Mouse (Mus musculus) hindbrain, embryonic 14.5 days (tissue): Measurements from ENCODE around the gene Fank1. TPM values are rescaled to one million over a fixed set of nuclear protein-coding genes. Genes with fewer than 3 reads are reported as not detected.

ENCODE experiments used
- ATAC-seq: fragments of 200-750 bp; cut with Nextera tagmentation; 2 replicates; pipeline ENCODE4 v1.8.0; 2017; ENCODE audit warnings: moderate number of reproducible peaks, mild to moderate bottlenecking, moderate TSS enrichment, moderate library complexity; ENCODE audit not compliant: low FRiP score
- DNase-seq: peaks from one replicate; pipeline ENCODE4 v3.0.0-alpha.2; 2015; ENCODE audit warnings: low spot score
- H3K27ac ChIP-seq: fragments of 300-500 bp; sonication (generic); 2 replicates; pipeline ENCODE4 v1.5.1; 2014; ENCODE audit warnings: mild to moderate bottlenecking, moderate library complexity
- H3K27me3 ChIP-seq: fragments of 300-500 bp; sonication (generic); 2 replicates; pipeline ENCODE4 v1.6.1; 2014; ENCODE audit warnings: mild to moderate bottlenecking, low read length, mixed read lengths; ENCODE audit not compliant: control insufficient read depth, insufficient read depth
- H3K36me3 ChIP-seq: fragments of 300-500 bp; sonication (generic); replicated peaks from 2 replicates; pipeline ENCODE4 v1.6.1; 2014; ENCODE audit not compliant: control insufficient read depth, insufficient read depth
- H3K4me1 ChIP-seq: fragments of 300-500 bp; sonication (generic); replicated peaks from 2 replicates; pipeline ENCODE4 v1.6.1; 2014; ENCODE audit warnings: antibody characterized with exemption, low read length, mixed read lengths; ENCODE audit not compliant: control insufficient read depth, insufficient read depth
- H3K4me2 ChIP-seq: fragments of 300-500 bp; sonication (generic); replicated peaks from 2 replicates; pipeline ENCODE4 v1.6.1; 2014; ENCODE audit warnings: mild to moderate bottlenecking, moderate library complexity
- H3K4me3 ChIP-seq: fragments of 300-500 bp; sonication (generic); replicated peaks from 2 replicates; pipeline ENCODE4 v1.5.1; 2014; ENCODE audit warnings: mild to moderate bottlenecking, low read length
- H3K9ac ChIP-seq: fragments of 300-500 bp; sonication (generic); 2 replicates; pipeline ENCODE4 v1.6.1; 2014
- H3K9me3 ChIP-seq: fragments of 300-500 bp; sonication (generic); 2 replicates; pipeline ENCODE4 v1.6.1; 2016; ENCODE audit warnings: low read length; ENCODE audit not compliant: control insufficient read depth
- WGBS: fragments of 180-500 bp; shearing (Covaris S2); extraction: QIAGEN DNeasy Blood & Tissue Kit; methylation state at CpG from one replicate; pipeline ENCODE4 v1.1.7; 2014; 5-methylcytosine and 5-hydroxymethylcytosine counted together
- polyA plus RNA-seq: library from polyadenylated mRNA; unstranded; fragments of >200 nt; fragmentation: Nextera tagmentation; extraction: Ambion mirVana; gene quantifications from 2 replicates; pipeline ENCODE4 v1.2.1, GENCODE M21; 2014

Fank1 gene
- polyA plus RNA-seq, 1 experiment from 2014 or later, result 4.7 TPM

DNA sequence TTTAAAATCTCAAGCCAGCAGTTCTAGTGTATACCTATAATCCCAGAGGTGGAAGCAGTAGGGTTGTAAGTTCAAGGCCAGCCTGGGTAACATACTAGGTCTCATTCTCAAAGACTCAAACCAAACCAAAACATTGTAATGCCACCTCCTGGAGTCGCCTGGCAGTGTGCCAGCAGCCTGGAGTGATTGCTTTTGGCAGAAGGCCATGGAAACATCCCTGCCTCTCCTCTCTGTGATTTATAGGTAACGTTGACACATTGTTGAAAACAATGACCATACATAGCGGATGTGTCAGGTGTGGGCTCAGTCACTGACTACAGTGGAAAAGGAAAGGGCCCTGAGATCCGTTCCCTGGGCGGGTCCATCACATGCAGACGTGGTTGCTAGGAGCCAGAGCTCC is 25.2 kb downstream of the Fank1 start:
- ATAC-seq (no peak), DNase-seq (no peak)
- Histone ChIP-seq H3K9me3 (no peaks in the 10 kb centered on the region), H3K4me3 (no peak overlapping the region), H3K36me3 (no peaks in the 10 kb centered on the region), H3K27me3 (no peaks in the 10 kb centered on the region), H3K4me2 (no peak overlapping the region), H3K27ac (no peak overlapping the region), H3K4me1 (no peaks in the 10 kb centered on the region), H3K9ac (no peak overlapping the region)
- WGBS, result 60% methylated on average over 6 of the region's 6 CpGs

DNA sequence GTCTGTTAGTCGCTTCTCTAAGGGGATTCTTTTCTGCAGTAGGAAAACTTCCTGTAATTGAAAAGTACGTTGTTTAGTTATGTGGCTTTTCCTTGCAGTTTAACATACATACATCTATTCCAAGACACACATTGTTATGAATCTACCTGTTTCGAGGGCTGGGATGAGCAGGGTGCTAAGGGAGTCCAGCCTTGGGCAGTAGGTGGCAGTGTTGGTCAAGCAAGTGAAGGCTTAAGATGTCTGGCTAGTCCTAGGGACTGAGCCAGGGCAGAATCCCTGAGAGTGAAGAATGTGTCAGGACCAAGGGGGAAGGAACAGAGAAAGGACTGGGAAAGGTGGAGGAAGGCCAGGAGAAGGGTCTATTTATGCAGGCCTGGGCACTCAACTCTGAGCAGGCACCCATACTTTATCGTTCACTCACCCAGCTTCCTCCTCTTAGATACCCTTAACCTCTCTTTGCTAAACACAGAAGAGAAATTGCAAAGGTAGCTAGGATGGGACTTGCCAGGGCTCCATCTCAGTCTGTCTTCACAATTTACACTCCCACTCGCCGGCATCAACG is 29.0 kb downstream of the Fank1 start:
- DNase-seq (peak; percentile 84), ATAC-seq (no peak)
- H3K4me3 ChIP-seq, result no peak overlapping the region
- no peak overlapping the region for H3K27ac ChIP-seq
- 66% methylated on average over 7 of the region's 7 CpGs for WGBS
- H3K9ac ChIP-seq, result no peak overlapping the region
- no peaks in the 10 kb centered on the region for H3K4me1 ChIP-seq
- no peaks in the 10 kb centered on the region for H3K27me3 ChIP-seq
- H3K4me2 ChIP-seq, result no peak overlapping the region
- H3K9me3 ChIP-seq, result no peaks in the 10 kb centered on the region
- no peaks in the 10 kb centered on the region for H3K36me3 ChIP-seq

DNA sequence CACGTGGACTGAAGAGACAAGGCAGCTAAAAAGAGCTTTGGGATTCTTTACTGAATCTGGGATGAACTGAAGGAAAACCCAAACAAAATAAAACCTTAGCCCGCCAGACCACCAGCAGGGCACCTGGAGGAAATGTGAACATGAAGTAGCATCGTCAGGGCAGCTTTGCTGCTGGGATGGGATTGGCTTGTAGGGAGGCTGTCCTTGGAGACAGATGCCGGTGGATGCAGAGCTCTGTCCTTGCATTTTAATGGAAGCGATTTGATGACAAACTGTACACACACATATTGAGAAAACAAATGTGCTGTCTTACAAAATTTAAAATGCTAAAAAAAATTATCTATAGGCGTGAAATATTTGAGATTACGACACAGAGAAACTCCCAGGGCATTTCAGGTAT is 36.3 kb downstream of the Fank1 start:
- Histone ChIP-seq H3K4me3 (no peak overlapping the region), H3K27me3 (no peaks in the 10 kb centered on the region), H3K9me3 (no peaks in the 10 kb centered on the region), H3K4me2 (no peak overlapping the region), H3K4me1 (no peaks in the 10 kb centered on the region), H3K36me3 (no peaks in the 10 kb centered on the region), H3K27ac (0 out of 2 replicates have a peak overlapping the region, but pooled peaks have one; percentile 17), H3K9ac (no peak overlapping the region)
- DNase-seq (no peak), ATAC-seq (no peak)
- 65% methylated on average over 7 of the region's 7 CpGs for WGBS

DNA sequence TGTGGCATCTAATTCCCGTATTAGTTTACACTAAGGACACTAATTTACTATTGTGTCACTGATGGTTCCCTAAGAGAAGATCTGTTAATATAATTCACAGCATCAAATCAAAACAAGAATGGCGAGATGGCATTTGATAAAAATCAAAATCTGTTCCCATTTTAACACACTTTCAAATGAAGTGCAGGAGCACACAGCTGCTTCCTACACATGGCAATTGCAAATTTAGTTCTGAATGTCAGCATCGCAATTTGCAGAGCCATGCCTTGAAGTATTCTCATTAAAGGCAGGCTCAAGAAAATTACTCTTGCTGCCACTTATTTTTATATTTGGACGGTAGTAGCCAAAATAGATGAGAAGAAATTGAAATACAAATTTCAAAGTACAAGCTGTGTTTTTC is 36.7 kb downstream of the Fank1 start:
- 65% methylated on average over 4 of the region's 4 CpGs for WGBS
- Histone ChIP-seq H3K9me3 (no peaks in the 10 kb centered on the region), H3K4me2 (no peak overlapping the region), H3K4me1 (no peaks in the 10 kb centered on the region), H3K9ac (no peak overlapping the region), H3K27me3 (no peaks in the 10 kb centered on the region), H3K36me3 (no peaks in the 10 kb centered on the region), H3K4me3 (no peak overlapping the region), H3K27ac (no peak overlapping the region)
- DNase-seq (no peak), ATAC-seq (no peak)

DNA sequence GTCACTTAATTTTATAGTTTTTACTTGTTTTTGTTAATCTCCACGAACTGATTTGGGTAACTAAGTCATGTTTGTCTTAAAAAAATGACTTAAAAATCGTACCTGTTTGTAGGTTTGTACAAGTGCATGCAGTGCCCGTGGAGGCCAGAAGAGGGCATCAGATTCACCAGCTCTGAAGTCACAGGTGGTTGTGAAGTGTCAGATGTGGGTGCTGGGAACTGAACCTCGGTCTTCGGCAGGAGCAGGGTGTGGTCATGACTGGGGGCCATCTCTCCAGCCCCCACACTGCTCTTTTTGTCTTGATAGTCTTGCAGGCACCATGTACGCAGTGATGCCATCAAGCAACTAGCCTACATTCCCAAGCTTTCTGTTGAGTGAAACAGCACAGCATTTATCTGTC is 47.1 kb downstream of the Fank1 start:
- H3K4me3 ChIP-seq, result no peak overlapping the region
- DNase-seq (no peak), ATAC-seq (no peak)
- no peak overlapping the region for H3K27ac ChIP-seq
- no peaks in the 10 kb centered on the region for H3K27me3 ChIP-seq
- no peaks in the 10 kb centered on the region for H3K4me1 ChIP-seq
- WGBS, result 89% methylated on average over 6 of the region's 6 CpGs
- 0 out of 2 replicates have a peak, but pooled peaks cover 6% of the 10 kb centered on the region for H3K9me3 ChIP-seq
- no peak overlapping the region for H3K4me2 ChIP-seq
- H3K36me3 ChIP-seq, result no peaks in the 10 kb centered on the region
- no peak overlapping the region for H3K9ac ChIP-seq

DNA sequence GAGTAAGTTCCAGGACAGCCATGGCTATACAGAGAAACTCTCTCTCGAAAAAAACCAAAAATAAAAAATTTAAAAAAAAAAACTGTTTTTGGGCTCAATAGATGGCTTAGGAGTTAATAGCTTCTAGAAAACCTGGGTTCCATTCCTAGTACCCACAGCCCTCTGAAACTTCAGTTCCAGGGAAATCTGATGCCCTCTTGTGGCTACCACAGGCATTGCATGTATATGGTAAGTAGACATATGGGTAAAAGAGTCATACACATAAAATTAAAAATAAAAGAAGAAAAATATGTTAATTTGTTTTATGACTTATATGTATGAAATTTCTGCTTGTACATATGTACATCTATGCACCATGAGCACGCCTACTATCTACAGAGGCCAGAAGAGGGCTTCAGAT is 47.9 kb downstream of the Fank1 start:
- whole genome bisulfite sequencing, result 92% methylated on average over 2 of the region's 2 CpGs
- Histone ChIP-seq H3K4me1 (no peaks in the 10 kb centered on the region), H3K9ac (no peak overlapping the region), H3K4me2 (no peak overlapping the region), H3K4me3 (no peak overlapping the region), H3K27me3 (no peaks in the 10 kb centered on the region), H3K27ac (no peak overlapping the region), H3K9me3 (0 out of 2 replicates have a peak, but pooled peaks cover 6% of the 10 kb centered on the region), H3K36me3 (no peaks in the 10 kb centered on the region)
- DNase-seq (no peak), ATAC-seq (no peak)

DNA sequence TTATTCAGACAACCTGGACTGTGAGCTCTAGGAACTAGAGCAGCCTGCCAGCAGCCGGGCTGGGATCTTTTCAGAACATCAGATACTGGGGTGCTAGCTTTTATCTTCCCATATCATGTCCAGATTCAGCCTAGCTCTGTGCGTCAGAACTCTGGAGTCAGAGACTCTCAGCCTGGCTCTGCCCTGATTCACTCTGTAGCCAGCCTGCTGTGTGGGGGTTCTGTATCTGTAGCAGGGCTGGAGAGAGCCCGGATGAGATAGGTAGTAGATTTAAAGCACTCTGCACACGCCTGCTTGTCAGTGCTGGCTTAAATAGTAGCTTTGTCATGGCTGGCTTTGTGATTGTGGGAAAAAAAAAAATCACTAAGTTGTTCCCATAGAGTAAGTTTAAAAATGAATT is 51.9 kb downstream of the Fank1 start:
- Histone ChIP-seq H3K4me2 (no peak overlapping the region), H3K9me3 (no peaks in the 10 kb centered on the region), H3K9ac (no peak overlapping the region), H3K4me1 (no peaks in the 10 kb centered on the region), H3K4me3 (no peak overlapping the region), H3K27ac (no peak overlapping the region), H3K27me3 (no peaks in the 10 kb centered on the region), H3K36me3 (no peaks in the 10 kb centered on the region)
- ATAC-seq (no peak), DNase-seq (no peak)
- WGBS, result 47% methylated on average over 4 of the region's 4 CpGs

DNA sequence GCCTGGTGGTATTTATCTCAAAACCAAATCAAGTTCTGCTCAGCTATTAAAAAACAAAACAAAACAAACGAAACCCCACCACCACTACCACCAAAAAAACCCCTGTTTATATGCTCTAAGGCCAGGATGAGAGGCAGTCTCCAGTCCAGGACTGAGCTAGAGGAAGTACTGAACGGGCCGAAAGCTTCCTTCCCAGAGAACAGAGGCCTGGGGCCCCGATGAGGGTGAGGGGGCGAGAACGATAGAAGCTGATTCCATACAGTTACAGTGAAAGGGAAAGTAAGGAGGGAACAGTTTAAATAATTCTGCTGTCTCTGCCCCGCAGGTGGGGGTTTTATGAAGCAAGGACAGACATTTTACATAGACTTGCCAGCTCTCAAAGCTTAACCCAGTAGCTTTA is 52.9 kb downstream of the Fank1 start:
- Histone ChIP-seq H3K4me3 (no peak overlapping the region), H3K27me3 (no peaks in the 10 kb centered on the region), H3K36me3 (no peaks in the 10 kb centered on the region), H3K4me1 (no peaks in the 10 kb centered on the region), H3K4me2 (no peak overlapping the region), H3K9ac (no peak overlapping the region), H3K27ac (no peak overlapping the region), H3K9me3 (no peaks in the 10 kb centered on the region)
- DNase-seq (no peak), ATAC-seq (no peak)
- WGBS, result 75% methylated on average over 7 of the region's 7 CpGs

DNA sequence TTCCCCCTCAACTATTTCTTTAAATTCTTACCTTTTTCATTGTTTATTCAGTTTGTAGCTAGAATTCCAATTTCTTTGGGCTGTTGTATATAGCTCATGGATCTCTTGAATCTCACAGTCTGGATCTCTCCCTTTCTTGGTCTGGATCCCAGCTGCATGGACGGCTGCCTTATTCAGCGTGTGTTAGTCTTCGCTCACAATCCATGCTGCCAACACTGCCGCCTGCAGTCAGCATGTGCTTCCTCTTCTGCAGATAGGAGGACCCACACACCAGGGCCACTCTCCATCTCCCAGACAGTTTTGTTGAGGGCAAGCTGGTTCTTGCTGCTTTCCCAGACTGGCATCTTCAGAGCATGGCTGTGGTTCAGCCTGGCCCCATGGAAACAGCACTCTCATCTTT is 62.9 kb downstream of the Fank1 start:
- H3K4me2 ChIP-seq, result no peak overlapping the region
- DNase-seq (no peak), ATAC-seq (no peak)
- no peak overlapping the region for H3K9ac ChIP-seq
- 89% methylated on average over 4 of the region's 4 CpGs for WGBS
- H3K4me3 ChIP-seq, result no peak overlapping the region
- no peak overlapping the region for H3K27ac ChIP-seq
- no peaks in the 10 kb centered on the region for H3K9me3 ChIP-seq
- no peaks in the 10 kb centered on the region for H3K27me3 ChIP-seq
- H3K36me3 ChIP-seq, result no peaks in the 10 kb centered on the region
- no peaks in the 10 kb centered on the region for H3K4me1 ChIP-seq

DNA sequence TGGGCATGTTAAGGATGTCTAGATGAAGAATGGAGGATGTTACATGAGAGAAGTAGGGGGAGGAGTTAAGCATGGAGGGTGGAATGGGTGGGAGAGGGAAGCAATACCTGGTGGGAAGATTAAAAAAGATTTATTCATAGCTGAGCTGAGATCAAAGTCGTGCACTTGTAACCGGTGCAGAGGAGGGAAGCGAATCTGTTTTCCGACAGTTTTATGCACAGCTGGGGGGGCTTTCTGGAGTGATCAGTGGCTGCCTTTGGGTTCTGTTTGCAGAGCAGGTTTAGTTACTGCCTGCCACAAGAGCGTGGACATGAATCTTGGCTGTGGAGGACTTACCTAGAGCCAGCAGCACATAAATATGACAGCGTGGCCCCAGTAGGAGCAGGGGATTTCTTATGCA is 65.4 kb downstream of the Fank1 start:
- H3K4me2 ChIP-seq, result no peak overlapping the region
- WGBS, result 79% methylated on average over 6 of the region's 6 CpGs
- no peaks in the 10 kb centered on the region for H3K4me1 ChIP-seq
- no peak overlapping the region for H3K27ac ChIP-seq
- H3K27me3 ChIP-seq, result no peaks in the 10 kb centered on the region
- H3K9me3 ChIP-seq, result no peaks in the 10 kb centered on the region
- DNase-seq (no peak), ATAC-seq (no peak)
- no peak overlapping the region for H3K4me3 ChIP-seq
- H3K36me3 ChIP-seq, result no peaks in the 10 kb centered on the region
- H3K9ac ChIP-seq, result no peak overlapping the region
